Mouse (Mus musculus) testis, adult 2 months (tissue): ENCODE measurements around the gene Clhc1.

Source experiments
- CTCF ChIP-seq: fragments of 200-500 bp; IDR thresholded peaks from 2 replicates; pipeline ENCODE4 v1.5.1; 2012; ENCODE audit warnings: low read depth, mild to moderate bottlenecking, inconsistent platforms, low read length, moderate library complexity; ENCODE audit not compliant: control insufficient read depth, insufficient read depth, insufficient replicate concordance
- POLR2A ChIP-seq: fragments of 200-500 bp; IDR thresholded peaks from 2 replicates; pipeline ENCODE4 v1.6.1; 2012; ENCODE audit warnings: low read depth, mild to moderate bottlenecking, inconsistent platforms, low read length, moderate library complexity; ENCODE audit not compliant: control insufficient read depth

DNA sequence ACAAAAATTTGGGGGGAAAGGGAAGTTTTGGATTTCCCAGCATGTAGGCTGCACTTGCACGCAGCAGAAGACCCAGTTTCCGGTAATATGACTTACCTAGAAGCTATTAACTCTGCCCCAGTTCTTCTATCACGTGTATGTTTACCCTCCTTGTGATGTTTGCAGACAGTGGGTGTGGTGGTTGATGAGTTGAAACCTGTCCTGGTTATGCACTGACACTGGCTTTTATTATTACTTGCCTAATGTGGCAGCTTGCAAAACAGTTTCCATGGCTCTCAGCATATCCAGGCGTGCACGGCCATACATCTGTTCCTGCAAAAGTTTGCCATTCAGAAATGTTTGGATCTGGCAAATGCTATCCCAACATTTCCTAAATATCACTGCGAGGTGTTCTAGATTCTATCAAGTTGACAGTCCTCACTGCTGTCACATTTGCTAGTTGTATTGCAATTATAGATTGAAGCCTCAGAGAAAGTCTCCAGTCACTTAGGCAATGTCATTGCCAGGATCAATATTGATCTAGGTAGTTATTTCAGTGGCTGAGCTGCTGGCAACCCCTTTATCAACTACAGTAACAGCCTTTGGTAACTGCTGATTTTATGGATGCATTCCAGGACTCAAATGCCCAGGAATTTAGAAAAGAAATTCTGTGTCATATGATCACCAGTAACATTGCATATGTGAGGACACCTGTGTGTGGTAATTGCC, 66.6 kb downstream of the Clhc1 start:
- no peak for TF ChIP-seq POLR2A
- TF ChIP-seq CTCF = no peak
